Mouse (Mus musculus): ENCODE measurements around the gene Il9.

- peak; percentile 33 for TF ChIP-seq CTCF (IDR thresholded peaks at IDR 0.05; ENCODE audit: control insufficient read depth, insufficient read depth, insufficient read length)
- TF ChIP-seq MAX (IDR thresholded peaks at IDR 0.05), result no peak
- no peak for TF ChIP-seq CEBPB (IDR thresholded peaks at IDR 0.05; ENCODE audit: low read depth)
- no peak for TF ChIP-seq USF1 (IDR thresholded peaks at IDR 0.05; ENCODE audit: low read depth)
Observed at GRCm38 (mm10) chr13:56433466-56433865, 48.6 kb downstream of the Il9 start.
